Mouse (Mus musculus) gastrocnemius, adult 18-20 months (tissue): ENCODE results near the gene Adi1. TPM values are rescaled to one million over a fixed set of nuclear protein-coding genes. Genes with fewer than 3 reads are reported as not detected.

Experiments used
- microRNA-seq: library from miRNA; unstranded; fragments of <30 nt; microRNA quantifications from one replicate; pipeline ENCODE4 v1.2.0, GENCODE M21; 2021
- total RNA-seq, 2 experiments: library from RNA; stranded (reverse); gene quantifications; 2 replicates each; pipeline ENCODE4 v1.2.3; 2021

Gene Adi1
- total RNA-seq, 2 experiments from 2014 or later, result 79.2 to 108 TPM

Small RNA genes lying within 50 kb of the gene (microRNA-seq; reads per million reads assigned to microRNA genes)
- gene Mir6937, result not detected

Other genes with a start within 250 kb of the Adi1 start
- not detected for gene Dcdc2c, start 122.8 kb upstream of the Adi1 start, total RNA-seq
- gene Allc, start 92.7 kb upstream of the Adi1 start, total RNA-seq, result not detected
- under 1 TPM; 0.40 to 0.41 TPM for gene Colec11, start 51.9 kb upstream of the Adi1 start, total RNA-seq
- 100 to 1,000 TPM; 148 to 164 TPM for gene Rps7, start 39.3 kb upstream of the Adi1 start, total RNA-seq
- 1 to 10 TPM; 6.6 to 7.0 TPM for gene Rnaseh1, start 25.6 kb upstream of the Adi1 start, total RNA-seq
- gene Trappc12, start 75.2 kb downstream of the Adi1 start, total RNA-seq, result 10 to 100 TPM; 18.0 to 19.7 TPM
- gene Eipr1, start 76.6 kb downstream of the Adi1 start, total RNA-seq, result 1 to 10 TPM; 5.7 to 6.9 TPM